Mouse (Mus musculus): ENCODE measurements around the gene Cers2.
"Not testable (repeated sequence)": the region's sequence is repeated elsewhere in the genome, so short reads cannot be mapped to it uniquely, and the experiment has no call there.

The Cers2 gene

GRCm38 (mm10) chr3:95319110-95319509, 4.5 kb downstream of the Cers2 start:
- DNase-seq, result no peak

- DNase-seq, result no peak
These were observed 5.4 kb downstream of the Cers2 start for GRCm38 (mm10) chr3:95319701-95320625.

- DNase-seq, result no peak
These were observed 8.8 kb downstream of the Cers2 start for GRCm38 (mm10) chr3:95323429-95323828.

- no peak for DNase-seq
These were observed 10.0 kb downstream of the Cers2 start for GRCm38 (mm10) chr3:95324454-95325144.

DNA sequence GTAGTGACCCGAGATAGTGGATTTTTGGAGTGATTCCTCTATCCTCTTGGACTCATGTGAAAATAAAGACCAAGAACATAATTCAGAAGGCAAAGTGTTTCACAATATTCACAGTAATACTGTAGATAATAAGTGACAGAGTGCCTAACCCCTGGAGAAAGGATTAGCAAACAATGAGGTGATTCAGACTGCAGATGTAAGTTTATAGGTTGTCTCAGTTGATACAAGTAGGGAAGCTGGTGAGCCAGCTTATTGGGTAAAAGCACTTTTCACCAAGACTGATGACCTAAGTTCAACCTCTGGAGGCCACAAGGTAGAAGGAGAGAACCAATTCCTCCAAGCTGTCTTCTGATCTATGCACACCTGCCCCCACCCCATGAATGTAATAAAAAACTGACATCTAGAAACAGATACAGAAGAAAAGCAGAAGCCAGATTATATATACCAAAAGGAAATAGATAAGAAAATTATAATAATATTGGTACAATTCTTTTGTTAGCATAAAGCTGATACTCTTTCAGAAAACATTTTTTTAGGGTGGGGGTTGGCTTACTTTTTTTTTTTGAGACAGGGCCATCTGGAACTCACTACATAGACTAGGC, 14.3 kb downstream of the Cers2 start:
- no peak for DNase-seq

GRCm38 (mm10) chr3:95331528-95331927, 16.9 kb downstream of the Cers2 start:
- DNase-seq, result no peak

DNA sequence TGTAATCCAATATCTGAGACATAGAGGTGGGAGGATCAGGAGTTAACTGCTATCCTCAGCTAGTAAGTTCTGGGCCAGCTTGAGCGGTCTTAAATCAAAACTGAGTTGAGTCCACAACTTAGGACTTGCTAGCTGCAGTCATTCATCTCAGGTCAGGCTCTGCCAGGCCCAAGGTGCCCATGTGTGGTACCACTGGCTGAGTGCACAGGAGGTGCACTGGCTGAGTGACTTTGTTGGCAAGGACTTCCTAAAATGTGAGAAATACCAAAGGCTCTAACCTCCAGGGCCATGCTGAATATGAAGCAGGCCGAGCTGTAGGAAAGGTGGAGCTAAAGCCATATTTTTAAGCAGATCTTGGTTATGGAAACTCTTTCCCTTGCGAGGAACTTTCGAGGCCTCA, 22.8 kb downstream of the Cers2 start:
- no peak for DNase-seq

- DNase-seq, result no peak
These were observed 23.7 kb downstream of the Cers2 start for GRCm38 (mm10) chr3:95338251-95338650.

- not testable (repeated sequence) for DNase-seq
These were observed 28.9 kb downstream of the Cers2 start for GRCm38 (mm10) chr3:95343356-95344000.

GRCm38 (mm10) chr3:95346454-95346853, 31.9 kb downstream of the Cers2 start:
- DNase-seq, result no peak

DNA sequence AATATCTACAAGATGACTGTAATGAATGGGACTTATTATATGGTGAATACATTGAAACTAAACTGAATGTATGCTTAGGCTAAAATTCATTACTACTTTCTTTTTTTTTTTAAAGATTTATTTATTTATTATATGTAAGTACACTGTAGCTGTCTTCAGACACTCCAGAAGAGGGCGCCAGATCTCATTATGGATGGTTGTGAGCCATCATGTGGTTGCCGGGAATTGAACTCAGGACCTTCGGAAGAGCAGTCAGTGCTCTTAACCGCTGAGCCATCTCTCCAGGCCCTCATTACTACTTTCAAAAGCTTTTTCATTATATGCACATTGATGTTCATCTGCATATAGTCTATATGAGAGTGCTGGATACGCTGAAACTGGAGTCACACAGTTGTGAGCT, 33.8 kb downstream of the Cers2 start:
- DNase-seq, result not testable (repeated sequence)

- peak; percentile 40 for DNase-seq
These were observed 34.9 kb downstream of the Cers2 start for GRCm38 (mm10) chr3:95349491-95349890.

DNA sequence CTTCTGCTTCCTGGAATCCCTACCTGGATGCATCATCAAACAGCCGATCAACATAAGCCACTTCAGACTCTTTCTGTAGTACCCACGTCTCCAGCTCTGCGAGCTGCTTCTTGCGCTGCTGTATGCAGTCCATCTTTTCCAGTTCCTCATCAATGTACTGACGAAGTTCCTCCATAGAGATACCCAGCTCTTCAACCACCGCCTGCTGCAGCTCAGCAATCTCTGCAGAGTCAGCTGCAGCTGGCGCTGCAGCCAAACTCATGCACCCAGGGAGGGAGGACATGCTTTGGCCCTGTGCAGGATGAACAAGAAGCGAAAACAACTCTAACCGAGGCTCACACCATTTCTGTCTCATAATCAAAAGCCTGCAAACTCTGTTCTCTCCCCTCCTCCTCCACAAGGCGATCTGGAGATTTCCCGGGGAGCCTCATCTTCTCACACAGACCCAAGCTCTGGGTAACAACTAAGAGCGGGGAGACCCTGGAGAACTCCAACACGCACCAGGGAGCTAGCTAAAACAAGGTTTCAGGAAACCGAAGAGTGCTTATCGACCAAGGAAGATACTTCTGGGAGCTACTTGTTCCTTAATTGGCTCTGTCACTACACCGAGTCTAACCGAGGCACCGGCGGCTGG, 41.4 kb downstream of the Cers2 start:
- not testable (repeated sequence) for DNase-seq

DNA sequence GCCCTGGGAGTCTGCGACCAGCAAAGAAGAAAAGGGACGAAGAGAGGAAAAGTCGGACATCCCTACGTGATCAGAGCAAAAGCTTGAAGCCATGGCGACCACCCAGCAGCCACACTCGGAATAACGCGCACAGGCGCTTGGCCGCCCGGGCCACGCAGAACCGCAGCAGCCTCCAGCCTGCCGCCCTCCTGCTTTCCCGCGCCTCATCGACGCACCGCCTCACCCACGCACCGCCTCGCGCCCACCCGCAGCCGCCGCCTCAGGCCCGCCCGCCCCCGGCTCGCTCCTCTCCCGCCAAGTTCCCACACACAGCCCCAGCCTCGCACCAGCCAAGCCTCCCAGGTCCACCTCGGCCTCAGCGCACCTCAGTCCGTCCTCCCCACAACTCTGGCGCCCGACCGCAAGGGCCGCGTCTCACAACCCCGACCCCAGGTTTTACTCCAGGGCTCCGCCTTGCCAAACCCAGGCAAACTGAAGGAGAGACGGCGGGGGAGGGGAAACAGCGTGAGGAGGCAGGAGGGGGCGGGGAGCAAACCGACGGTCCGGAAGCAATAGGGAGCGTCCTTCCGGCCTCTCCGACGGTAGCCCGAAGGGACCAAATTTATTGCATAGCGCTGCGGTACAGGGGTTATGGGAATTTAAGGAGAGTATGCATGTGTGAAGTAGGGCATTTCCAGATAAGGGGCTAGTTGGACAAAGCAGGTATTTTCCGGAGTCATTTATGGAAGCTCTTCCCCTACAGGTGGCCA, 42.3 kb downstream of the Cers2 start, which contains the start of gene Setdb1:
Setdb1 (minus strand) TSS at position 502 of the 749 bp plus-strand sequence.
- DNase-seq, result peak; percentile 91

DNA sequence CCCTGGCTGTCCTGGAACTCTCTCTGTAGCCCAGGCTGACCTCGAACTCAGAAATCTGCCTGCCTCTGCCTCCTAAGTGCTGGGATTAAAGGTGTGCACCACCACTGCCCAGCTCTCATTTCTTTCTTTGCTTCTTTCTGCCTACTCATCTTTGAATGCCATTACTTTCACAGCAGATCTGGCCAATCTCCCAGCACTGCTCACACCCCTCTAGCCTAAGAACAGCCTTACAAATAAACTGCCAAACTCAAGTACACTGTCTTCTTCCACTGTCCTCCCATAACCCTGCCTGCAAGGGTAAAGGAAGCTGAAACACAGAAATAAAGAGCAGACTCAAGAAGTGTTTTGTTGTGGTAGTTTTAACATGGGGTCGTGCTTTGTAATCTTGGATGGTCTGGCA, 43.2 kb downstream of the Cers2 start:
- no peak for DNase-seq

GRCm38 (mm10) chr3:95360276-95360675, 45.7 kb downstream of the Cers2 start:
- not testable (repeated sequence) for DNase-seq

DNA sequence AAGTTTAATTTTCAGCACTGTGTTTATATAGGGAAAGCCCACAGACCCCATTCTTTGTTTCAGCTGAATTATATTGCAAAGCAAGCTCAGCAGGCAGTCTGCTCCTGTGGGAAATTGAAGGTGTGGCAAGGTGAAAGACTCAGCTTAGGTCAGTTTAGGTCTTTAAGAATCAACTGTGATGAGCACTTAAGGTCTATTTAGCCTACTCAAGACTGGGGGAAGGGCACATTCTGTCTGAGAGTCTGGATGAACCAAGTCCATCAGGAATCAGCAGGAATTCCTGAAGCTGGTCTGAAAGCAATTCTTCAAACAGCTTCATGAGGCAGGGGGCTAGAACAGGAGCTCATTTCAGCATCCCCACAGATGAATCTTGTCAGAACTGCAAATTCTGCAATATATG, 55.5 kb downstream of the Cers2 start:
- DNase-seq, result no peak
